Mouse (Mus musculus) lung, adult 2 months (tissue): Measurements from ENCODE around the gene Foxe1. TPM values are rescaled to one million over a fixed set of nuclear protein-coding genes. Genes with fewer than 3 reads are reported as not detected.

ENCODE experiments used
- DNase-seq: peaks from one replicate; pipeline ENCODE4 v3.0.0; 2022
- H3K4me1 ChIP-seq: fragments of 200-500 bp; 2 replicates; pipeline ENCODE4 v1.6.1; 2011; ENCODE audit warnings: low read length; ENCODE audit not compliant: control insufficient read depth, insufficient read depth
- H3K4me3 ChIP-seq: fragments of 200-500 bp; replicated peaks from 2 replicates; pipeline ENCODE3; 2011; ENCODE audit warnings: low read depth, mild to moderate bottlenecking, control low read depth, low read length; ENCODE audit errors: extremely low read depth
- CTCF ChIP-seq: fragments of 200-500 bp; IDR thresholded peaks from 2 replicates; pipeline ENCODE4 v1.5.1; 2011; ENCODE audit warnings: mild to moderate bottlenecking, low read length, control low read depth; ENCODE audit not compliant: insufficient read depth
- POLR2A ChIP-seq: fragments of 200-500 bp; IDR thresholded peaks from 2 replicates; pipeline ENCODE4 v1.6.1; 2011; ENCODE audit warnings: low read depth, mild to moderate bottlenecking, control low read depth, low read length, borderline replicate concordance; ENCODE audit errors: extremely low read depth
- WGBS: fragments of 180-500 bp; shearing (Covaris S2); methylation state at CpG from one replicate; pipeline ENCODE4 v1.1.7; 2018; 5-methylcytosine and 5-hydroxymethylcytosine counted together
- polyA plus RNA-seq: library from polyadenylated mRNA; depleted of rRNA; stranded (reverse); fragments of >200 nt; gene quantifications from 2 replicates; pipeline ENCODE4 v1.2.3, GENCODE M21; 2012

Gene Foxe1
- polyA plus RNA-seq, 1 experiment: 1.6 TPM

GRCm38 (mm10) chr4:46335846-46336245 is 7.6 kb upstream of the Foxe1 start:
- no peak for TF ChIP-seq POLR2A
- no peak for TF ChIP-seq CTCF
- no peak for DNase-seq
- Histone ChIP-seq H3K4me1 (no peaks in the 10 kb centered on the region), H3K4me3 (no peak overlapping the region)
- WGBS: 8% methylated on average over 1 of the region's 1 CpGs

GRCm38 (mm10) chr4:46337990-46338389 is 5.4 kb upstream of the Foxe1 start:
- Histone ChIP-seq H3K4me3 (no peak overlapping the region), H3K4me1 (no peaks in the 10 kb centered on the region)
- no peak for DNase-seq
- TF ChIP-seq CTCF (no peak), POLR2A (no peak)
- WGBS: 6% methylated on average over 3 of the region's 3 CpGs

- 21% methylated on average over 10 of the region's 10 CpGs for WGBS
- no peak overlapping the region for H3K4me3 ChIP-seq
- H3K4me1 ChIP-seq: no peaks in the 10 kb centered on the region
- DNase-seq: no peak
- TF ChIP-seq CTCF (no peak), POLR2A (no peak)
These were observed 4.4 kb upstream of the Foxe1 start for GRCm38 (mm10) chr4:46339026-46339425.

GRCm38 (mm10) chr4:46339584-46339983 is 3.8 kb upstream of the Foxe1 start:
- WGBS: 3% methylated on average over 26 of the region's 26 CpGs
- DNase-seq: no peak

GRCm38 (mm10) chr4:46341831-46342680 is 1.4 kb upstream of the Foxe1 start:
- DNase-seq: no peak
- 21% methylated on average over 22 of the region's 22 CpGs for WGBS

More at GRCm38 (mm10) chr4:46339584-46339983, 3.8 kb upstream of the Foxe1 start:
- TF ChIP-seq CTCF: no peak
- no peak for TF ChIP-seq POLR2A
- Histone ChIP-seq H3K4me1 (peaks cover 3% of the 10 kb centered on the region), H3K4me3 (no peak overlapping the region)

GRCm38 (mm10) chr4:46342711-46343286 is 610 bp upstream of the Foxe1 start:
- peaks cover 3% of the 10 kb centered on the region for H3K4me1 ChIP-seq
- TF ChIP-seq POLR2A (no peak), CTCF (no peak)
- no peak overlapping the region for H3K4me3 ChIP-seq
- DNase-seq: no peak
- 3% methylated on average over 28 of the region's 28 CpGs for WGBS

More at GRCm38 (mm10) chr4:46341831-46342680, 1.4 kb upstream of the Foxe1 start:
- H3K4me3 ChIP-seq: no peak overlapping the region
- peaks cover 3% of the 10 kb centered on the region for H3K4me1 ChIP-seq
- TF ChIP-seq CTCF (no peak), POLR2A (no peak)

GRCm38 (mm10) chr4:46344288-46344687 is 879 bp downstream of the Foxe1 start:
- 1% methylated on average over 51 of the region's 51 CpGs for WGBS
- TF ChIP-seq CTCF (no peak), POLR2A (no peak)
- Histone ChIP-seq H3K4me3 (peak overlapping the region; percentile 22), H3K4me1 (peaks cover 3% of the 10 kb centered on the region)
- no peak for DNase-seq

GRCm38 (mm10) chr4:46345056-46345772 is 1.8 kb downstream of the Foxe1 start:
- 6% methylated on average over 67 of the region's 67 CpGs for WGBS
- H3K4me3 ChIP-seq: no peak overlapping the region

GRCm38 (mm10) chr4:46345773-46346100 is 2.3 kb downstream of the Foxe1 start:
- no peak for DNase-seq
- Histone ChIP-seq H3K4me1 (peaks cover 3% of the 10 kb centered on the region), H3K4me3 (no peak overlapping the region)
- WGBS: 23% methylated on average over 3 of the region's 3 CpGs
- TF ChIP-seq CTCF: no peak
- no peak for TF ChIP-seq POLR2A

More at GRCm38 (mm10) chr4:46345056-46345772, 1.8 kb downstream of the Foxe1 start:
- peaks cover 3% of the 10 kb centered on the region for H3K4me1 ChIP-seq
- no peak for DNase-seq
- TF ChIP-seq CTCF: no peak
- no peak for TF ChIP-seq POLR2A

GRCm38 (mm10) chr4:46346221-46346620 is 2.8 kb downstream of the Foxe1 start:
- Histone ChIP-seq H3K4me3 (no peak overlapping the region), H3K4me1 (peaks cover 3% of the 10 kb centered on the region)
- 23% methylated on average over 6 of the region's 6 CpGs for WGBS
- DNase-seq: no peak
- TF ChIP-seq POLR2A: no peak
- TF ChIP-seq CTCF: no peak
